Mouse (Mus musculus) embryonic fibroblast, embryonic 13.5 days (primary cell): ENCODE measurements at regions not wholly inside any gene's neighbourhood (a gene's known extent, or its start where the extent isn't known, plus 50 kb on each side); places are given as distances from the start of the nearest gene placed in this dataset.

ENCODE experiments used
- CTCF ChIP-seq: IDR thresholded peaks from 2 replicates; pipeline ENCODE4 v1.5.1; 2011; ENCODE audit warnings: mild to moderate bottlenecking, control low read depth, low read length, moderate library complexity, borderline replicate concordance; ENCODE audit not compliant: insufficient read depth
- POLR2A ChIP-seq: IDR thresholded peaks from 2 replicates; pipeline ENCODE4 v1.6.1; 2011; ENCODE audit warnings: low read depth, mild to moderate bottlenecking, control low read depth, low read length, moderate library complexity

GRCm38 (mm10) chr7:83045266-83045665 is 178.1 kb downstream of the Mex3b start:
- TF ChIP-seq CTCF (no peak), POLR2A (no peak)
